Mouse (Mus musculus) splenic B cell, adult 2 months (primary cell): ENCODE measurements around the gene Htra1.

Experiments
- DNase-seq: peaks from one replicate; pipeline ENCODE4 v3.0.0-alpha.2; 2011; ENCODE audit warnings: low read depth, low spot score
- H3K27me3 ChIP-seq: 2 replicates; pipeline ENCODE4 v1.6.1; 2012; ENCODE audit warnings: mild to moderate bottlenecking, low read length, moderate library complexity, mixed read lengths; ENCODE audit not compliant: control insufficient read depth, poor library complexity, insufficient read depth, severe bottlenecking
- H3K36me3 ChIP-seq: 2 replicates; pipeline ENCODE4 v1.6.1; 2012; ENCODE audit warnings: mild to moderate bottlenecking, low read length, moderate library complexity, mixed read lengths; ENCODE audit not compliant: control insufficient read depth, poor library complexity, insufficient read depth, severe bottlenecking

Gene Htra1

DNA sequence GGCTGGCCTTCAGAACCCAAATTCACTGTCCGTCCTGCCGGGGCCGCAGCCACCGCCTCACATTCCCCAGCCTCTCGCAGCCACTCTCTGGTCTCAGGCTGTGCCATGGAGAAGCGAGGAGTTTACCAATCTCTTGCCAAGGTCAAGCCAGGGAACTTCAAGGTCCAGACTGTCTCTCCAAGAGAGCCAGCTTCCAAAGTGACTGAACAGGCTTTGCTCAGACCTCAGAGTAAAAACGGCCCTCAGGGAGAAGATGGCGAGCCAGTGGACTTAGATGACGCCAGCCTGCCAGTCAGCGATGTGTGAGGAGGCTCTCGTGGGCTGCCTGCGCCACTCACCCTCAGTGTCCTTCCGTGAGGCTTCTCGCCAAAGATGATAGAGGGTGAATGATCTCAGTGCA lies 25.1 kb upstream of the Htra1 start:
- DNase-seq, result no peak
- H3K27me3 ChIP-seq, result no peaks in the 10 kb centered on the region

DNA sequence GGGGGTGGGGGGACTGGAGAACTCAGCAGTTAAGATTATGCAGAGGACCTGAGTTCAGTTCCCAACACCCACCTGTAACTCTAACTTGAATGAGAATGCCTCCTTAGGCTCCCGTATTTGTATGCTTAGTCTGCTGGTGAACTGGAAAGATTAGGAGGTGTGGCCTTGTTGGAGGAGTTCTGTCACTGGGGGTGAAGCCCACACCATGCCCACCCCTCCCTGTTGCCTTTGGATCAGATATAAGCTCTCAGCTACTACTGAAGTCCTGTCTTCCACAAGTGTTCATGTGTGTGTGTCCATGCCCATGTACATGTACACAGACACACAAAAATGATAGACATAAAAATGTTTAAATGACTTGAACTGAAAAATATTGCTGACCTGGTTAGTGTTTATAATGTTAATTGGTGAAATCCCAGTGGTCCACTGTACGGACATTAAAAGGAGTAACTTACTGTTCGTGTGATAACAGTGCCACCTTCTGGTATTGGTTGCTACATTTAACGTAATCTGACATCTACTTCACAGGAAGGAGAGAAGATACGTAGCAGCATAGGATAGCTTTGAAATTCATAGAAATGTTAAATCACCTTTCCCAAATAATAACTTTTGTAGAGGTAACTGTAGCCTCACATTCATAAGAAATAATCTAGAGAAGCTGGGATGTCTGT lies 21.1 kb upstream of the Htra1 start:
- no peaks in the 10 kb centered on the region for H3K27me3 ChIP-seq
- no peaks in the 10 kb centered on the region for H3K36me3 ChIP-seq
- peak; percentile 75 for DNase-seq

More for the DNA sequence above, 25.1 kb upstream of the Htra1 start:
- no peaks in the 10 kb centered on the region for H3K36me3 ChIP-seq

DNA sequence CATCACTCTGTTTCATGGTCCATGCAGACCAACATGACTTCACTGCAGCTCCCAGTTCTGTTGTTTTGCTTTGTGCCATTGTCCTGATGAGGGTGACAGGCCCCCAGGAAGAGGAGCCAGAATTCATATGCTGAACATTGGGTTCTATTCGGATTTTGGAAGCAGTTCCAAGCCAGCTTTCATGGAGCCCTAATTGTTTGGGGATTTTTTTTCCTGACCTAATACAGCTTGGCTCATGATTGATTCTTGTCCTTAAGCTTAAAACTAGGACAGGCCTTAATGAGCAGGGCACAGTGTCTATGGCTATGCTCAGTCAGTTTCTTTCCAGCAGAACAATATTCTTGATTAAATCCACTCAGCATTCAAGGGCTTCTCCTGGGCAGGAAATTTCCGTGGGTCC lies 17.7 kb upstream of the Htra1 start:
- no peaks in the 10 kb centered on the region for H3K27me3 ChIP-seq
- DNase-seq, result no peak
- no peaks in the 10 kb centered on the region for H3K36me3 ChIP-seq

DNA sequence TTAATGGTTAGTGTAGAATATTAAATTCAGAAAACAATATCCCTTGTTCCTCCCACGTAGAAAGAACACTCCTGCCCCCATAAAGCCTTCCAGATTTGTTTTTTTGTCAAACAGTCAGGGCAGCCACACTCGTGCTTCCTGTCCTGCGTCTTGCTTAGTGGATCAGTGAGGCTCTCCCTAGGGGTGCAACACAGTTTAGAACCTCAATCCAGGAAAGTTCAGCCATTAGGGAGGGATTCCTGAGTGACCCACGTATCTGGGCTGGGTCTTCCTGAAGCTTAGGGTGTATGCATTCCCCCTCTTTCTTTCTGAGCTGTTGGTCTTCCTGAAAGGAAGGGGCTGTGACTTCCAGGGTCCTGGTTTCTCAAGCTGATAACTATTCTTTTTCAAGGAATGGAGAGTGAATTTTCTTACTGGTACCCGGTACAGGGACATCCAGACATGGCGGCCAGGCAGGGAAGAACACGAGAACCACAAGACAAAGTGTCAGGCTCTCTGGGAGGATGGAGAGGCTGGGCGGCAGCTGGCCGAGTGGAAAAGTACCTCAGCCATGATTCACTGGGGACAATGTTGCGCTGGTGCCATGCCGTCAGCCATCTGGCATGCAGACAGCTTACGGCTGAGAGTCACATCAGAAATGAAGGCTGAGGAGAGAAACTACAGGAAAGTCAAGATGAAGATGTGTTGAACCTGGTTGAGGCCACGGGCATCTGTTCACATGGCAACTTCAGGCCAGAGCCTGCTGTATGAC lies 12.8 kb upstream of the Htra1 start:
- Histone ChIP-seq H3K27me3 (no peaks in the 10 kb centered on the region), H3K36me3 (no peaks in the 10 kb centered on the region)
- no peak for DNase-seq

DNA sequence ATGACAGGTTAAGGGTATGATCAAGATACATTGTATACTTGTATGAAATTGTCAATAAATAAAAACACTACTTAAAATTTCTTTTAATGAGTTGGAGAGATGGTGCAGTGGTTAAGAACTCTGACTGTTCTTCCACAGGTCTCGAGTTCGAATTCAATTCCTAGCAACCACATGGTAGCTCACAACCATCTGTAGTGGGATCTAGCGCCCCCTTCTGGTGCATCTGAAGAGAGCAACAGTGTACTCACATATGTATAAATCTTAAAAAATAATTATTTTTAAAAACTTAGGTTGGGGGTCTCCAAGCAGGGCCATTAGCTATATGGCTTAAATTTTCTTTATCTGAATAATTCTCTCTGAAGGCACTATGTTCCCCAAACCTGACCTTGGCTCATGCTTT lies 5.5 kb upstream of the Htra1 start:
- Histone ChIP-seq H3K36me3 (no peaks in the 10 kb centered on the region), H3K27me3 (no peaks in the 10 kb centered on the region)
- DNase-seq, result peak; percentile 33

DNA sequence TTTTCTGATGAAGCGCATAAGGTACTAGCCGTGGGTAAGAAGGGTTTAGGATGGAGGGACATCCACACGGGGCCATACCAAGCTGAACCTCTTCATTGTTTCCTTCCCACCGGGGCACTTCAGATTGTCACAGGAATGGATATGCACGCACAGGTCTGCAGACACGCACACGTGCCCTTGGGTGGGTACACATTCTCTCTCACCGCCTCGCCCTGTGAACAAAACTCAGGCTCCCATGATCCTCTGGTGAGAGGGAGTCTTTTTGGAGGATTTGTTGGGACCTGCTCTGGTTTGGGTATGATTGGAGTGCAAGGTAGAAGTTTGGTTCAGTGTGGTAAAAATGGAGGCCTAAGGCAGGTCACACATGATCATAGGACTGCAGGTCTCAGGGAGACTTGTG lies 3.0 kb upstream of the Htra1 start:
- no peaks in the 10 kb centered on the region for H3K27me3 ChIP-seq
- H3K36me3 ChIP-seq, result no peaks in the 10 kb centered on the region
- DNase-seq, result no peak

DNA sequence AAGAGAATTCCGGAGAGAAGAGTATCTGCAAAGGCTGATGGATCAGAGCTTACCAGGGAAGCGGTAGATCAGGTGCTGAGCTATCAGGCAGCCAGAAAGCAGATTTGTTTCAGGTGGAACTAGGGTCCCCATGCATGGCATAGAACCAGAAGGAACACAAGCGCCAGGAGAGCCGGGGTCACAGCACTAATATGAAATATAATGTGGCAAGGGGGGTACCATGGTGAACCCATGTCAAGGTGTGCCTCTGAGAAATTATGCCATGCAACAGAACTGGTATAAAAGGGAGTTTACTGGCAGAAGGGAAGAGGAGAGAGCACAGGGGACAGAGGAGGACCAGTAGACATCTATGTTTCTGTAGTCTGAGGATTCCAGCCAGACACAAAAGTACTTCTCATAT lies 1.3 kb upstream of the Htra1 start:
- H3K27me3 ChIP-seq, result no peaks in the 10 kb centered on the region
- no peaks in the 10 kb centered on the region for H3K36me3 ChIP-seq
- DNase-seq, result no peak

DNA sequence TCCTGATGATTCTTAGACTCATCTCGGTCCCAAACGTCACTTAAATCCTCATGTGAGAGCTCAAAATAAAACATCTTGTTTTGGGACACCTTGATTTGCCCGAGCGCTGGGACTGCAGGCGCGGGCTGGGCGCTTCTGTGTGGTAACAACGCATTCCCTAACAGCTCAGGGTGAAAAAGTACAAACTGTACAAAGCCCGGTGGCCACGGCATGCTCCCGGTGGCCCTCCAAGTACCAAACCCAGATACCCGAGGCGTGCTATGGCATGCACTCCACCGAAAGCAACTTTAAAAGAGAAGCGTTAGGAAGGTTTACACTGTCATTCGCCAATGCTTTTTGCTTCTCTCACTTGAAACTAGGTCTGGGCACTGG lies 504 bp upstream of the Htra1 start:
- no peaks in the 10 kb centered on the region for H3K27me3 ChIP-seq
- H3K36me3 ChIP-seq, result no peaks in the 10 kb centered on the region
- DNase-seq, result no peak

DNA sequence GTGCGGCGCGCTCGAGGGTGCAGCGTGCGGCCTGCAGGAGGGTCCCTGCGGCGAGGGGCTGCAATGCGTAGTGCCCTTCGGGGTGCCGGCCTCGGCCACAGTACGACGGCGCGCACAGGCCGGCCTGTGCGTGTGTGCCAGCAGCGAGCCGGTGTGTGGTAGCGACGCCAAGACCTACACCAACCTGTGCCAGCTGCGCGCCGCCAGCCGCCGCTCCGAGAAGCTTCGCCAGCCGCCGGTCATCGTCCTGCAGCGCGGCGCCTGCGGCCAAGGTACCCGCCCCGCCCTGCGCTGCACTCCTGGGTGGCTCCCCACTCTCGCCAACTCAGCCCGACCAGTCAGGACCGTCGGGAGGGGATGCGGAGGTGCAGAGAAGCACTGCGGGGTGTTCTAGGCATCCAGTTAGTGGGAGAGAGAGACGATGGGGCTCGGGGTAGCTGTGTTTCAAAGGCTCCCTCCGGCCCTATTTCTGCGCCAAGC lies 601 bp downstream of the Htra1 start:
- no peak for DNase-seq
- H3K27me3 ChIP-seq, result no peaks in the 10 kb centered on the region
- no peaks in the 10 kb centered on the region for H3K36me3 ChIP-seq

DNA sequence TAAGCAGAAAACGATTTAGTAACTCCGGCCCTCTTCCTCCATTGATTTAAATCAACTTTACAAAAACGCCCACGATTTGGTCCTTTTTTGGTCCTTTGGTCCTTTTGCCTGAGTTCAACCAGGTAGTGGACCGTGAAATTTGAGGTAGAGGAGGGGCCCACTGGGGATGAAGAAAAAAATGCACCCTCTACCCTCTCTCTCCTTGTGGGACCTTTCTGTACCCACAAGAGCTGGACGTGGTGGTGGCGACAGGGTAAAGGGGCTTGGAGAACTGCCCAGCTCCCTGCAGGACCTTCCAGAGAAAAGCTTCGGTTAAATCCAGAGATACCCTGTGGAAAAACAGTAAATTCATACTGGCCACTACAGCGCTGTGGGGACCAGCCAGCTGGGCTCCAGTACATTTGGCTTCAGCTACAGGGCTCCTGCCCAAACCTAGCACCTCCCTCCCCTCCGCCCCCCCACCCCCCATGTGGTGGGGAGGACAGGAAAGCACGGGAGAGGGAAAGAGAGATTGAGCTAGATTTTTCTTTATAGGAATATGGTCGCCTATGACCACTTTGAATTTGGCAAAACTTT lies 1.4 kb downstream of the Htra1 start:
- Histone ChIP-seq H3K36me3 (no peaks in the 10 kb centered on the region), H3K27me3 (no peaks in the 10 kb centered on the region)
- DNase-seq, result no peak

DNA sequence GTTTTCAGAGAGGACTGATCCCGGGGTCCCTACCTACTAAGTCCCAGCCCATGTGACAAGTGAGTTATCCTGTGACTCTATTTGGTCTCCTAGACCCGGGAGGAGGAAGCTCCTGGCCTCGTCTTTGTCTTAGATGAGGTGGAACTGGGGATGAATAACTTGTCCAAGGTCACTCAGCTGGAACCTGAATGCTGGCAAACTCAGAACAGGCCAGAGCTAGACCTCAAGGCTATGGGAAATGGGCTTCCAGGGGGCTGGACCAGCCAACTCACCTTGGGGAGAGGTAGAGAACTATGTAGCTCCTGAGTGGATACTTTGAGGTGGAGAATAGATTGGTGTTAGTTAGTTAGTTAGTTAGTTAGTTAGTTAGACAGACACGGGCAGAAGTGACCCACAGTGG lies 2.1 kb downstream of the Htra1 start:
- Histone ChIP-seq H3K36me3 (no peaks in the 10 kb centered on the region), H3K27me3 (no peaks in the 10 kb centered on the region)
- DNase-seq, result no peak

DNA sequence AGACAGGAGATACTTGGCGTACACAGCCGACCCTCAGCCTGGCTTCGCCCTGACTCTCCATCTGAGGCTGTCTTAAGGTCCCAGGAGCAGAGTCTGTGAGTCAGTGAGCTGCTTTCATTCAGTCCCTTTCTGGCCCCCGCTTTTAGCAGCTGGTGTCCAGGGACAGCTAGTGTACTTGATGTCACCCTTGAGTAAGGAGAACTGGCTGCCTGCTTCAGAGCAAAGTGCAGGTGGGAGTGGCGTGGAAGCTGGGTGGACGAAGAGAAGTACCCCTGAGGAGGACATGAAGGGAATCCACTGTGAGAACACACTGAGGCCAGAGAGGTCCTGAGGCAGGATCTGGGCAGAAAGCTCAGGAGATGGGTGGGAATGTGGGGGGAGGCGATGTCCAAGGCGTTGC lies 3.0 kb downstream of the Htra1 start:
- Histone ChIP-seq H3K27me3 (no peaks in the 10 kb centered on the region), H3K36me3 (no peaks in the 10 kb centered on the region)
- DNase-seq, result no peak

DNA sequence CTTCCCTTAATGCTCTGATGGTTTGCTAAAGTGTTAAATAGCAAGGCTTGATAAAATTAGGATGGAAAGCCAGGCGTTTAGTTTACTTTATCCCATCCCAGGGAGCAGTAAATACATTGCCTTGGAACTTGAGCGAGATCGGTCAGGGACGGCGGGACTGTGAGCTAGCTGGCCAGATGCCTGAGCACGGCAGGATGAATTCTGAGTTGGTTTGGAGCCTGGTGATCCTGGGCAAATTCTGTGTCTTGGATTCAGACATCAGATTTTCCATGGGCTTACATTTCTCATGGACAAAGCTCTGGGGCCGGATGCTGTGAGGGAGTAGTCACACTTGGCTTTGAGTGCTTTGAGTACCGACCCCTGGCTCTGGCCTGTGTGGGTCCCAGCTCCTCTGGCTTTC lies 4.8 kb downstream of the Htra1 start:
- no peak for DNase-seq
- H3K36me3 ChIP-seq, result no peaks in the 10 kb centered on the region

DNA sequence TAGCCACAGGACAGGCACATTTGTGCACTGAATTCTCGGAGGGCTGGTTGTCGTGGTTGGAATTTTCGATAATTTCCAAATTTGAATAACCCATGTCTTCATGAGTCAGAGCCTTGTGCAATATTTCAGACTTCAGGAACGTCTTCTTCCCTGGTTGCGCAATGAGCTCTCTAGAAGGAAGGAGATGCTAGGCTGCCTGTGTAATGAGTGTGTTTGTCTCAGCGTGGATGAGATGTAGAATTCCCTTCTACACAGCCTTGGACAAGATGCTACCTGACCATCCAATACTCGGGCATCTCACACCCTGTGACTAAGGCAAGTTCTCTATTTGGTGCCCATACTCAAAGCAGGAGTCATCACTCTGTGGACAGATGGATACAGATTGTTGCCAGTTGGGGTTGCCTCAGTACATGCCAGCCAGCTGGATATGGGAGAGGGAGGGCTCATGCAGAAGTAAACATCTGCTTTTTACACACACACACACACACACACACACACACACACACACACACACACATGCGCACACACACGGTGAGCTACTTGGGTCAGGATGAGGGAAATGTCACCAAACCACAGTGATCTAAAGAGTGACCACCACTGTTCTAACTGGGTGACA lies 7.5 kb downstream of the Htra1 start:
- Histone ChIP-seq H3K27me3 (no peaks in the 10 kb centered on the region), H3K36me3 (no peaks in the 10 kb centered on the region)
- no peak for DNase-seq

More for the DNA sequence above, 4.8 kb downstream of the Htra1 start:
- H3K27me3 ChIP-seq, result no peaks in the 10 kb centered on the region
